37 mouse cellular contexts compared by ENCODE assay signal in the genomic region with DNA sequence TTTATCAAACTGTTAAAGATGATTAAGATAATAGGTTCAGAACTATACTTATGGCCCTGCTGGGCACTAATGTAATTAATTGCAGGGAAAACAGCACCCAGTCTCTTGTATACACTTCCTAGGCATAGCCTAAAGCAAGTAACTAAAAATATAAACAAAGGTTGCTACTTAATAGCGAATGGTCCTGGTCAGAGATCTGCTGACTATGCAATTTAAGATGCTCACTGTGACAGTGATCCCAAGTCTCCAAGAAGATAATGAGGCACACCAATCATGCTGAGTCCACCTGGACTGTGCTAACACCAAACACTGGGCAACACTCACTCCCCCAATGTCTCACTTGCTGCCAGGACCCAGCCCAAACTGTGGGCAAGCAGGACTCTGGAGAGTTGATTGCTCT. TPM values are rescaled to one million over a fixed set of nuclear protein-coding genes. Genes with fewer than 3 reads are reported as not detected.
"Had no signal": no experiment of that assay in that cellular context is flagged by ENCODE, and none has a peak within 500 bp of the region (broad histone marks: within the 10 kb centered on the region; RNA-seq: fewer than 3 reads in every experiment).

No protein-coding gene starts in this region.

- H3K4me3 ChIP-seq: embryonic facial prominence, embryonic 10.5 days; embryonic facial prominence, embryonic 12.5 days; embryonic facial prominence, embryonic 13.5 days; embryonic facial prominence, embryonic 15.5 days; erythroblast, embryonic 14.5 days; forebrain, embryonic 10.5 days; forebrain, embryonic 12.5 days; forebrain, embryonic 13.5 days; forebrain, embryonic 15.5 days; gastrocnemius, adult 2 months; heart, adult 2 months; heart, embryonic 10.5 days; heart, embryonic 12.5 days had no signal

- ATAC-seq: forebrain, embryonic 13.5 days; forebrain, embryonic 14.5 days; forebrain, embryonic 15.5 days; forebrain, embryonic 16.5 days; forebrain, postnatal 0 days had no signal

- H3K27ac ChIP-seq: embryonic facial prominence, embryonic 10.5 days; embryonic facial prominence, embryonic 12.5 days; embryonic facial prominence, embryonic 13.5 days; embryonic facial prominence, embryonic 15.5 days; forebrain, embryonic 10.5 days; forebrain, embryonic 12.5 days; forebrain, embryonic 13.5 days; forebrain, embryonic 15.5 days; gastrocnemius, adult 2 months; heart, adult 2 months; heart, embryonic 10.5 days had no signal

- H3K4me2 ChIP-seq: embryonic facial prominence, embryonic 12.5 days; embryonic facial prominence, embryonic 13.5 days; embryonic facial prominence, embryonic 15.5 days; forebrain, embryonic 12.5 days; forebrain, embryonic 13.5 days; forebrain, embryonic 15.5 days; heart, embryonic 12.5 days had no signal

- H3K9ac ChIP-seq: embryonic facial prominence, embryonic 12.5 days; embryonic facial prominence, embryonic 13.5 days; embryonic facial prominence, embryonic 15.5 days; forebrain, embryonic 12.5 days; forebrain, embryonic 13.5 days; forebrain, embryonic 15.5 days; forebrain, postnatal 0 days; heart, embryonic 12.5 days had no signal

- H3K36me3 ChIP-seq: embryonic facial prominence, embryonic 10.5 days; embryonic facial prominence, embryonic 12.5 days; embryonic facial prominence, embryonic 13.5 days; embryonic facial prominence, embryonic 15.5 days; forebrain, embryonic 10.5 days; forebrain, embryonic 12.5 days; forebrain, embryonic 15.5 days; heart, embryonic 10.5 days; heart, embryonic 12.5 days had no signal

- H3K27me3 ChIP-seq: embryonic facial prominence, embryonic 12.5 days; embryonic facial prominence, embryonic 13.5 days; embryonic facial prominence, embryonic 15.5 days; forebrain, embryonic 13.5 days; forebrain, embryonic 15.5 days had no signal

- DNase-seq: cerebellum, adult 9-11 months; cerebellum, postnatal 10 days; cerebellum, postnatal 14 days; cerebellum, postnatal 36 days; embryo, embryonic 11 days; forebrain, postnatal 0 days; gastrocnemius, adult 2 months; gastrocnemius, postnatal 10 days; gastrocnemius, postnatal 14 days; gastrocnemius, postnatal 25 days; gastrocnemius, postnatal 36 days; heart, adult 11 months; heart, adult 18-20 months; heart, adult 2 months had no signal

- H3K9me3 ChIP-seq: embryonic facial prominence, embryonic 10.5 days; embryonic facial prominence, embryonic 12.5 days; embryonic facial prominence, embryonic 13.5 days; embryonic facial prominence, embryonic 15.5 days; forebrain, embryonic 10.5 days; forebrain, embryonic 12.5 days; forebrain, embryonic 13.5 days; forebrain, embryonic 15.5 days; heart, embryonic 10.5 days; heart, embryonic 12.5 days had no signal

- H3K4me1 ChIP-seq: embryonic facial prominence, embryonic 12.5 days; embryonic facial prominence, embryonic 15.5 days; forebrain, embryonic 12.5 days; forebrain, embryonic 13.5 days; forebrain, embryonic 15.5 days; heart, embryonic 12.5 days had no signal

RNA-seq across cellular contexts. Expression of gene Cd7, which starts 10.6 kb away (rescaled TPM):
- total RNA-seq: forebrain, postnatal 0 days; gastrocnemius, adult 18-20 months; gastrocnemius, adult 2 months; gastrocnemius, adult 8-10 months; gastrocnemius, postnatal 10 days; gastrocnemius, postnatal 14 days; gastrocnemius, postnatal 25 days; gastrocnemius, postnatal 36 days; gastrocnemius, postnatal 4 days had no signal
- polyA plus RNA-seq: embryonic facial prominence, embryonic 10.5 days; embryonic facial prominence, embryonic 11.5 days; erythroblast, embryonic 14.5 days; forebrain, embryonic 10.5 days; forebrain, embryonic 11.5 days; forebrain, embryonic 12.5 days; forebrain, embryonic 13.5 days; forebrain, embryonic 14.5 days; forebrain, embryonic 15.5 days; forebrain, embryonic 16.5 days; forebrain, postnatal 0 days; heart, embryonic 10.5 days; heart, embryonic 12.5 days had no signal

RNA-seq across cellular contexts. Expression of gene Sectm1b, which starts 13.5 kb away (rescaled TPM):
- total RNA-seq: common myeloid progenitor, adult 5-6 weeks; forebrain, postnatal 0 days; gastrocnemius, adult 18-20 months; gastrocnemius, adult 2 months; gastrocnemius, adult 8-10 months; gastrocnemius, postnatal 10 days; gastrocnemius, postnatal 14 days; gastrocnemius, postnatal 25 days; gastrocnemius, postnatal 36 days; gastrocnemius, postnatal 4 days; granulocyte monocyte progenitor cell, adult 5-6 weeks; heart, adult 18-20 months; heart, adult 2 months; heart, adult 8-10 months had no signal
- polyA plus RNA-seq: cortical plate, adult 2 months; embryonic facial prominence, embryonic 10.5 days; embryonic facial prominence, embryonic 11.5 days; embryonic facial prominence, embryonic 12.5 days; erythroblast, embryonic 14.5 days; forebrain, embryonic 10.5 days; forebrain, embryonic 11.5 days; forebrain, embryonic 12.5 days; forebrain, embryonic 13.5 days; forebrain, embryonic 14.5 days; forebrain, embryonic 15.5 days; forebrain, embryonic 16.5 days; forebrain, postnatal 0 days; frontal cortex, adult 2 months; heart, adult 2 months; heart, embryonic 10.5 days; heart, embryonic 12.5 days had no signal

RNA-seq across cellular contexts. Expression of gene Sectm1a, which starts 31.2 kb away (rescaled TPM):
- total RNA-seq: common myeloid progenitor, adult 5-6 weeks; forebrain, postnatal 0 days; gastrocnemius, adult 2 months; gastrocnemius, adult 8-10 months; gastrocnemius, postnatal 14 days; gastrocnemius, postnatal 25 days; gastrocnemius, postnatal 36 days; gastrocnemius, postnatal 4 days; granulocyte monocyte progenitor cell, adult 5-6 weeks; heart, adult 2 months; heart, adult 8-10 months had no signal
- polyA plus RNA-seq: cortical plate, adult 2 months; embryonic facial prominence, embryonic 10.5 days; embryonic facial prominence, embryonic 11.5 days; embryonic facial prominence, embryonic 12.5 days; erythroblast, embryonic 14.5 days; forebrain, embryonic 10.5 days; forebrain, embryonic 11.5 days; forebrain, embryonic 12.5 days; forebrain, embryonic 13.5 days; forebrain, embryonic 14.5 days; forebrain, embryonic 15.5 days; forebrain, embryonic 16.5 days; forebrain, postnatal 0 days; frontal cortex, adult 2 months; heart, adult 2 months; heart, embryonic 10.5 days; heart, embryonic 12.5 days had no signal
